ENCODE assay signal across 8 mouse cellular contexts in genomic region chr7:6362268-6363046, GRCm38 (mm10). TPM values are rescaled to one million over a fixed set of nuclear protein-coding genes. Genes with fewer than 3 reads are reported as not detected.
DNase-seq lines count a peak whose midpoint lies in the region; ATAC-seq lines count a peak whose summit lies in the region.

No protein-coding gene starts in this region.

- H3K36me3 ChIP-seq in lung, embryonic 16.5 days (ENCODE audit: control insufficient read depth, insufficient read depth, low read length), result no peaks in the 10 kb centered on the region

- H3K9me3 ChIP-seq in lung, embryonic 16.5 days (ENCODE audit: control insufficient read depth, low read length), result no peaks in the 10 kb centered on the region

- H3K9ac ChIP-seq in lung, embryonic 16.5 days (ENCODE audit: low read length), result peak overlapping the region; percentile 67

- ATAC-seq in hematopoietic stem cell, adult 5-6 weeks (replicated peaks in 1 of 2; ENCODE audit: insufficient read depth in 1 of 2, low FRiP score in 2 of 2, low TSS enrichment in 1 of 2, low read depth in 1 of 2, poor library complexity in 2 of 2, severe bottlenecking in 2 of 2), result peak; percentile 84 to 87
- peak; percentile 95 for ATAC-seq in lung, embryonic 16.5 days (ENCODE audit: low read depth)

- no peaks in the 10 kb centered on the region for H3K27me3 ChIP-seq in lung, embryonic 16.5 days (ENCODE audit: control insufficient read depth, insufficient read depth, low read depth, low read length)

- DNase-seq in MEL-GATA-1-ER (ENCODE audit: extremely low read depth, low read depth), result peak; percentile 86
- peak; percentile 99 for DNase-seq in cerebellum, adult 8-10 months
- DNase-seq in forelimb bud, embryonic 11.5 days (ENCODE audit: low read depth, low spot score), result peak; percentile 97
- peak; percentile 94 for DNase-seq in layer of hippocampus, adult 9-10 months (ENCODE audit: low spot score)
- DNase-seq in ovary, postnatal 10 days (ENCODE audit: low spot score), result peak; percentile 80
- peak; percentile 87 for DNase-seq in thymus, postnatal 10 days (ENCODE audit: low spot score in 2 of 2)

- H3K27ac ChIP-seq in lung, embryonic 16.5 days (ENCODE audit: low read length), result peak overlapping the region; percentile 94

- under 1% methylated on average over 37 of the region's 38 CpGs for WGBS in lung, embryonic 16.5 days

- peak overlapping the region; percentile 70 for H3K4me2 ChIP-seq in lung, embryonic 16.5 days (ENCODE audit: low read depth, low read length)

- H3K4me3 ChIP-seq in lung, embryonic 16.5 days (ENCODE audit: low read length), result peak overlapping the region; percentile 65

- H3K4me1 ChIP-seq in lung, embryonic 16.5 days (replicated peaks; ENCODE audit: control insufficient read depth, insufficient read depth, low read length), result peaks cover 9% of the 10 kb centered on the region

RNA-seq across cellular contexts. Expression of gene Zfp78, which starts 0.6 kb away (rescaled TPM):
- 6.7 and 11.2 TPM in 2 replicates for total RNA-seq in hematopoietic stem cell, adult 5-6 weeks (2017)
- polyA plus RNA-seq in lung, embryonic 16.5 days (2015; fragmentation: Nextera tagmentation; extraction: Ambion mirVana), result 3.1 TPM in 2 replicates

RNA-seq across cellular contexts. Expression of gene Gm3854, which starts 18.9 kb away (rescaled TPM):
- total RNA-seq in hematopoietic stem cell, adult 5-6 weeks (2017), result 1.8 TPM in 2 replicates
- polyA plus RNA-seq in lung, embryonic 16.5 days (2015; fragmentation: Nextera tagmentation; extraction: Ambion mirVana), result 1.5 and 1.8 TPM in 2 replicates

RNA-seq across cellular contexts. Expression of gene Zfp28, which starts 20.6 kb away (rescaled TPM):
- 7.3 and 7.4 TPM in 2 replicates for total RNA-seq in hematopoietic stem cell, adult 5-6 weeks (2017)
- 9.5 and 10.5 TPM in 2 replicates for polyA plus RNA-seq in lung, embryonic 16.5 days (2015; fragmentation: Nextera tagmentation; extraction: Ambion mirVana)

RNA-seq across cellular contexts. Expression of gene Zfp583, which starts 31.4 kb away (rescaled TPM):
- 4.4 and 5.0 TPM in 2 replicates for total RNA-seq in hematopoietic stem cell, adult 5-6 weeks (2017)
- polyA plus RNA-seq in lung, embryonic 16.5 days (2015; fragmentation: Nextera tagmentation; extraction: Ambion mirVana), result 6.6 and 6.9 TPM in 2 replicates

RNA-seq across cellular contexts. Expression of gene Smim17, which starts 36.1 kb away (rescaled TPM):
- not detected in 2 replicates for total RNA-seq in hematopoietic stem cell, adult 5-6 weeks (2017)
- 0.25 TPM in 1 of 2 replicates, not detected in the other for polyA plus RNA-seq in lung, embryonic 16.5 days (2015; fragmentation: Nextera tagmentation; extraction: Ambion mirVana)

Comparison
In these comparisons a context has a peak if more than half of its experiments do, and no peak if none do; other contexts are left out.
1. Peak in every context shown above with its lines: DNase-seq, ATAC-seq, H3K4me3 ChIP-seq and H3K27ac ChIP-seq.